Mouse (Mus musculus) G1E (cell line): ENCODE results near the gene Tstd1.

Source experiments
- CTCF ChIP-seq: IDR thresholded peaks from 2 replicates; pipeline ENCODE4 v1.5.1; 2012; ENCODE audit warnings: low read depth, low read length, inconsistent platforms, mixed read lengths
- GATA1 ChIP-seq: IDR thresholded peaks from 2 replicates; pipeline ENCODE4 v1.6.1; 2012; ENCODE audit warnings: borderline replicate concordance, low read length, inconsistent platforms, mixed read lengths
- GATA2 ChIP-seq: IDR thresholded peaks from 2 replicates; pipeline ENCODE4 v1.6.1; 2012; ENCODE audit warnings: low read depth, low read length, inconsistent platforms, borderline replicate concordance
- TAL1 ChIP-seq: conservative IDR thresholded peaks from 2 replicates; pipeline ENCODE4 v1.6.1; 2012; ENCODE audit warnings: low read depth, low read length, inconsistent platforms, mixed read lengths

DNA sequence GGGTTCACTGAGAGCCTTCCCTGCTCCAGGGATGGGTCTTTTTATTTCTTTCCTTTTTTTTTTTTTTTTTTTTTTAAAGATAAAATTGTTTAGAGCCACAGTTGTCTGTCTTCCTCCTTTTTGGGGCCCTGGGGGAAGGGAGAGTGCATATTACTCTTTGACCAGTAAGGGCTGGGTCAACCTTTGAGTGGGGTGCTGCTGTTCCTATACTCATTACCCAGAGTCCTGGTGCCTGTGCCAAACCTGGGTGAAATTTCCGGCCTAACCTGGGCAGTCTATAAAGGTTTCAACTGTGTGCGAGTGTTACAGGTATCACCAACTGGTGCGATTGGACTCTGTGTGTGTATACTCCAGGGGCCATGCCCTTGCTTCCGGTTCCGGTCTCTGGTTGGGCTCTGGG lies at the start of gene Tstd1:
- no peak for TF ChIP-seq CTCF
- TF ChIP-seq GATA1: no peak
- TF ChIP-seq GATA2: no peak
- TF ChIP-seq TAL1: no peak
